In the genomic region with DNA sequence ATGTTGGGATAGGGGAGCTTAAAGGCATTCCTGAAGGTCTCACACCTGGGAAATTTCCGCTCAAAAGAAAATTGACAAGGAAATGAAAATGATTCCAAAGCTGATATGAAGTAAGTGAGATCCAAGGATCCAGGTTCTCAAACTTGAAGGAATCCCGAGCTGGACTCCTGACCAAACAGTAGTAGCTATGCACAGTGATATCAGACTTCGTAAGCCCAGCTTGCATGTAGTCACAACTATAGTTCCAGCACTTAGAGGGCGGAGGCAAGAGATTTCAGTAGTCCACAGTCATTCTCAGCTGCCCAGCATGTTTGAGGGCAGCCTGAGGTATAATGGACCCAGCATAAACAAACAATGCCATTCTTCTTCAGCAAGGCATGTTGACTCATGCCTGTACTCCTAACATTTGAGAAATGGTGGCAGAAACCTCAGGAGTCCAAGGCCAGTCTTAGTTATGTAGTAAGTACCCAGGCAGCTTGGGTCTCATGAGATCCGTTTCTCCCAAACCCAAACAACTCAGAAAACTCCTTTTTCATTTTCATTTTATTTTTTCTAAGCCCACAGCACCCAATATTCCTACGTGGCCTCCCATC, we compare ENCODE assay signal across 9 mouse cellular contexts. TPM values are rescaled to one million over a fixed set of nuclear protein-coding genes. Genes with fewer than 3 reads are reported as not detected.
DNase-seq lines count a peak whose midpoint lies in the region; ATAC-seq and TF ChIP-seq lines count a peak whose summit lies in the region.
"Had no signal": no experiment of that assay in that cellular context is flagged by ENCODE, and none has a peak within 500 bp of the region (broad histone marks: within the 10 kb centered on the region; RNA-seq: fewer than 3 reads in every experiment).

No protein-coding gene starts in this region.

- 84% methylated on average over 6 of the region's 6 CpGs for WGBS in midbrain, embryonic 10.5 days
- 92% methylated on average over 6 of the region's 6 CpGs for WGBS in midbrain, embryonic 14.5 days
- 87% methylated on average over 6 of the region's 6 CpGs for WGBS in forebrain, embryonic 15.5 days

- DNase-seq in embryo, embryonic 10 days (ENCODE audit: low spot score) = peak; percentile 23
- DNase-seq in embryo, embryonic 11 days = no peak
- no peak for DNase-seq in midbrain, embryonic 10.5 days (ENCODE audit: low spot score)
- no peak for DNase-seq in midbrain, embryonic 14.5 days
- no peak for DNase-seq in cerebellum, postnatal 14 days
- no peak for DNase-seq in cerebellum, postnatal 36 days

- ATAC-seq in midbrain, embryonic 14.5 days (ENCODE audit: low FRiP score, low TSS enrichment) = no peak
- ATAC-seq in forebrain, embryonic 15.5 days (replicated peaks) = no peak
- ATAC-seq: inflammation-experienced regulatory T-cells, adult 6 months had no signal

- 0 out of 2 replicates have a peak overlapping the region, but pooled peaks have one; percentile 54 for H3K4me3 ChIP-seq in midbrain, embryonic 10.5 days
- H3K4me3 ChIP-seq in midbrain, embryonic 14.5 days (replicated peaks; ENCODE audit: low read depth, low read length) = no peak overlapping the region
- H3K4me3 ChIP-seq in forebrain, embryonic 15.5 days = no peak overlapping the region
- H3K4me3 ChIP-seq in myocyte = peak overlapping the region; percentile 24

- H3K4me1 ChIP-seq in midbrain, embryonic 10.5 days = peaks cover 29% of the 10 kb centered on the region
- H3K4me1 ChIP-seq in midbrain, embryonic 14.5 days (ENCODE audit: control insufficient read depth, insufficient read depth, low read length) = peaks cover 22% of the 10 kb centered on the region
- H3K4me1 ChIP-seq in forebrain, embryonic 15.5 days = peaks cover 25% of the 10 kb centered on the region

- H3K9ac ChIP-seq in midbrain, embryonic 14.5 days (replicated peaks; ENCODE audit: low read length) = no peak overlapping the region
- H3K9ac ChIP-seq in forebrain, embryonic 15.5 days (replicated peaks) = no peak overlapping the region

- peaks cover 13% of the 10 kb centered on the region for H3K79me2 ChIP-seq in myocyte (ENCODE audit: control insufficient read depth, insufficient read depth)

- TF ChIP-seq POLR2A in myocyte (IDR thresholded peaks at IDR 0.05; ENCODE audit: insufficient read length, low read depth) = no peak

- no peaks in the 10 kb centered on the region for H3K27me3 ChIP-seq in midbrain, embryonic 10.5 days (ENCODE audit: low read depth, poor library complexity, severe bottlenecking)
- H3K27me3 ChIP-seq in midbrain, embryonic 14.5 days (ENCODE audit: control insufficient read depth, insufficient read depth, low read length) = no peaks in the 10 kb centered on the region
- H3K27me3 ChIP-seq in forebrain, embryonic 15.5 days = no peaks in the 10 kb centered on the region
- no peaks in the 10 kb centered on the region for H3K27me3 ChIP-seq in myocyte (ENCODE audit: control insufficient read depth, insufficient read depth, insufficient read length)

- H3K4me2 ChIP-seq in midbrain, embryonic 14.5 days (ENCODE audit: low read length) = no peak overlapping the region
- H3K4me2 ChIP-seq in forebrain, embryonic 15.5 days (replicated peaks) = 0 out of 2 replicates have a peak overlapping the region, but pooled peaks have one; percentile 63
- H3K4me2 ChIP-seq in myocyte (ENCODE audit: low read depth) = peak overlapping the region; percentile 72

- no peak overlapping the region for H3ac ChIP-seq in myocyte (ENCODE audit: control insufficient read depth, insufficient read length)

- H3K9me3 ChIP-seq in midbrain, embryonic 10.5 days (replicated peaks) = no peaks in the 10 kb centered on the region
- H3K9me3 ChIP-seq in midbrain, embryonic 14.5 days (ENCODE audit: control insufficient read depth, low read length) = no peaks in the 10 kb centered on the region
- H3K9me3 ChIP-seq in forebrain, embryonic 15.5 days = no peaks in the 10 kb centered on the region

- H3K27ac ChIP-seq in midbrain, embryonic 10.5 days (replicated peaks) = peak overlapping the region; percentile 88
- H3K27ac ChIP-seq in midbrain, embryonic 14.5 days (replicated peaks; ENCODE audit: low read depth, low read length) = no peak overlapping the region
- peak overlapping the region; percentile 98; the same call in 1 of the 2 replicates for H3K27ac ChIP-seq in forebrain, embryonic 15.5 days (replicated peaks)

- H3K36me3 ChIP-seq in midbrain, embryonic 10.5 days = no peaks in the 10 kb centered on the region
- H3K36me3 ChIP-seq in midbrain, embryonic 14.5 days (ENCODE audit: control insufficient read depth, insufficient read depth, low read length) = no peaks in the 10 kb centered on the region
- H3K36me3 ChIP-seq in forebrain, embryonic 15.5 days = no peaks in the 10 kb centered on the region
- H3K36me3 ChIP-seq in myocyte (ENCODE audit: control insufficient read depth, insufficient read depth) = no peaks in the 10 kb centered on the region

TF ChIP-seq in myocyte, 11 proteins besides CTCF, POLR2A, EP300 and RAD21:
- no peak for TF ChIP-seq CEBPB (IDR thresholded peaks at IDR 0.05; ENCODE audit: insufficient read depth, poor library complexity, severe bottlenecking)
- TF ChIP-seq MAX (IDR thresholded peaks at IDR 0.05; ENCODE audit: low read depth) = no peak
- TF ChIP-seq E2F4 (IDR thresholded peaks at IDR 0.05; ENCODE audit: insufficient read depth) = no peak
- TF ChIP-seq USF1 (IDR thresholded peaks at IDR 0.05; ENCODE audit: low read depth) = no peak
- TF ChIP-seq POLR2AphosphoS2 (IDR thresholded peaks at IDR 0.05; ENCODE audit: insufficient read length, low read depth) = no peak
- no peak for TF ChIP-seq REST (IDR thresholded peaks at IDR 0.05; ENCODE audit: insufficient read depth, insufficient read length)
- no peak for TF ChIP-seq MYOD1 (IDR thresholded peaks at IDR 0.05; ENCODE audit: control insufficient read depth in 1 of 3, insufficient read length in 2 of 3, low read depth in 2 of 3)
- TF ChIP-seq MYOG (IDR thresholded peaks at IDR 0.05; ENCODE audit: control insufficient read depth in 1 of 3, insufficient read depth in 1 of 3, insufficient read length in 2 of 3, low read depth in 2 of 3) = no peak
- no peak for TF ChIP-seq TCF12 (IDR thresholded peaks at IDR 0.05; ENCODE audit: insufficient read depth, poor library complexity, severe bottlenecking)
TF ChIP-seq in myocyte: peak in this region for 0.

RNA-seq across cellular contexts. Expression of gene Hist1h2ac, which starts 1.7 kb away (rescaled TPM):
- 1.3 TPM in 2 replicates for polyA plus RNA-seq in midbrain, embryonic 10.5 days (2016; fragmentation: Nextera tagmentation; extraction: Ambion mirVana)
- 0.57 and 0.67 TPM in 2 replicates for polyA plus RNA-seq in midbrain, embryonic 14.5 days (2014; fragmentation: Nextera tagmentation; extraction: Ambion mirVana)
- 1.0 and 1.1 TPM in 2 replicates for polyA plus RNA-seq in forebrain, embryonic 15.5 days (2015; fragmentation: Nextera tagmentation; extraction: Ambion mirVana)
- 1.3 TPM for polyA plus RNA-seq in myocyte (2012; fragmentation: generic; extraction: Trizol)

RNA-seq across cellular contexts. Expression of gene Hist1h2bc, which starts 1.9 kb away (rescaled TPM):
- 22.1 and 23.9 TPM in 2 replicates for polyA plus RNA-seq in midbrain, embryonic 10.5 days (2016; fragmentation: Nextera tagmentation; extraction: Ambion mirVana)
- polyA plus RNA-seq in midbrain, embryonic 14.5 days (2014; fragmentation: Nextera tagmentation; extraction: Ambion mirVana) = 13.1 and 17.3 TPM in 2 replicates
- 33.7 and 35.6 TPM in 2 replicates for polyA plus RNA-seq in forebrain, embryonic 15.5 days (2015; fragmentation: Nextera tagmentation; extraction: Ambion mirVana)
- 113 TPM for polyA plus RNA-seq in myocyte (2012; fragmentation: generic; extraction: Trizol)

RNA-seq across cellular contexts. Expression of gene Hist1h1t, which starts 13.5 kb away (rescaled TPM):
- not detected in 2 replicates for polyA plus RNA-seq in midbrain, embryonic 10.5 days (2016; fragmentation: Nextera tagmentation; extraction: Ambion mirVana)
- not detected in 2 replicates for polyA plus RNA-seq in midbrain, embryonic 14.5 days (2014; fragmentation: Nextera tagmentation; extraction: Ambion mirVana)
- polyA plus RNA-seq in forebrain, embryonic 15.5 days (2015; fragmentation: Nextera tagmentation; extraction: Ambion mirVana) = 0.20 TPM in 1 of 2 replicates, not detected in the other
- 0.05 TPM for polyA plus RNA-seq in myocyte (2012; fragmentation: generic; extraction: Trizol)
- polyA plus RNA-seq: inflammation-experienced regulatory T-cells, adult 6 months had no signal

RNA-seq across cellular contexts. Expression of gene Hist1h4c, which starts 16.2 kb away (rescaled TPM):
- polyA plus RNA-seq in midbrain, embryonic 10.5 days (2016; fragmentation: Nextera tagmentation; extraction: Ambion mirVana) = 4.9 and 5.1 TPM in 2 replicates
- 2.9 and 4.3 TPM in 2 replicates for polyA plus RNA-seq in midbrain, embryonic 14.5 days (2014; fragmentation: Nextera tagmentation; extraction: Ambion mirVana)
- 3.7 and 4.4 TPM in 2 replicates for polyA plus RNA-seq in forebrain, embryonic 15.5 days (2015; fragmentation: Nextera tagmentation; extraction: Ambion mirVana)
- polyA plus RNA-seq in myocyte (2012; fragmentation: generic; extraction: Trizol) = 0.56 TPM

RNA-seq across cellular contexts. Expression of gene Hfe, which starts 28.6 kb away (rescaled TPM):
- 2.3 and 2.5 TPM in 2 replicates for polyA plus RNA-seq in midbrain, embryonic 10.5 days (2016; fragmentation: Nextera tagmentation; extraction: Ambion mirVana)
- 0.77 and 3.9 TPM in 2 replicates for polyA plus RNA-seq in midbrain, embryonic 14.5 days (2014; fragmentation: Nextera tagmentation; extraction: Ambion mirVana)
- 2.0 and 3.4 TPM in 2 replicates for polyA plus RNA-seq in forebrain, embryonic 15.5 days (2015; fragmentation: Nextera tagmentation; extraction: Ambion mirVana)
- 5.1 TPM for polyA plus RNA-seq in myocyte (2012; fragmentation: generic; extraction: Trizol)

Comparison
In these comparisons a context has a peak if more than half of its experiments do, and no peak if none do; other contexts are left out.
1. H3K4me3 ChIP-seq: peak in midbrain, embryonic 10.5 days (single experiment) and myocyte (single experiment); none in midbrain, embryonic 14.5 days (single experiment) and forebrain, embryonic 15.5 days (single experiment).